Comparison of ENCODE assay signal across 42 mouse cellular contexts in the genomic region with DNA sequence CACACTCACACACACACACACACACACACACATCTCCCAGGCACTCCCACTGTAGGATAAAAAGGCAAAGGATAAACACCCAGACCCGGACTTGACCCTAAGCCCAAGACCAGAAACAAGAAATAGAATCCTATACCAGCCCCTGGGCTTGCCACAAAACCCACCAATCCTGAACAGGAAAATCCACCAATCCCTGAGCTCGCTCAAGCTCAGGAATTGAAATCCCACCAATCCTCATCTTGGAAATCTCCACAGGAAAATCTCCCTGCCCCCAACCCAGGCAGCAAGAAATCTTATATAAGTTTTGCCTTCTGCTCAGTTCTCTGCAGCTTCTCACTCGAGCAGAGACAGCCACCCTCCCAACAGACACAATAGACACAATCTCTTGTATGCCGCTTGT. TPM values are rescaled to one million over a fixed set of nuclear protein-coding genes. Genes with fewer than 3 reads are reported as not detected.
"Had no signal": no experiment of that assay in that cellular context is flagged by ENCODE, and none has a peak within 500 bp of the region (broad histone marks: within the 10 kb centered on the region; RNA-seq: fewer than 3 reads in every experiment).

No protein-coding gene starts in this region.

- H3K36me3 ChIP-seq: heart, embryonic 10.5 days; heart, embryonic 12.5 days; hindbrain, embryonic 10.5 days; hindbrain, embryonic 12.5 days; intestine, embryonic 15.5 days; limb, embryonic 10.5 days; limb, embryonic 12.5 days; liver, embryonic 13.5 days; liver, embryonic 15.5 days had no signal

- H3K4me2 ChIP-seq: heart, embryonic 12.5 days; hindbrain, embryonic 12.5 days; hindbrain, embryonic 14.5 days; intestine, embryonic 15.5 days; limb, embryonic 12.5 days; liver, embryonic 11.5 days; liver, embryonic 13.5 days; liver, embryonic 15.5 days had no signal

- H3K9me3 ChIP-seq: heart, embryonic 10.5 days; heart, embryonic 12.5 days; hindbrain, embryonic 10.5 days; hindbrain, embryonic 12.5 days; intestine, embryonic 15.5 days; limb, embryonic 10.5 days; limb, embryonic 12.5 days; liver, embryonic 13.5 days; liver, embryonic 15.5 days had no signal

- H3K9ac ChIP-seq: heart, embryonic 12.5 days; hindbrain, embryonic 12.5 days; hindbrain, embryonic 14.5 days; intestine, embryonic 15.5 days; limb, embryonic 12.5 days; liver, embryonic 13.5 days; liver, embryonic 15.5 days had no signal

- ATAC-seq: hindbrain, embryonic 16.5 days; inflammation-experienced regulatory T-cells, adult 6 months; intestine, embryonic 15.5 days; intestine, postnatal 0 days had no signal

- H3K27ac ChIP-seq: gastrocnemius, adult 2 months; heart, embryonic 10.5 days; hindbrain, embryonic 10.5 days; hindbrain, embryonic 12.5 days; hindbrain, embryonic 14.5 days; intestine, embryonic 15.5 days; left cerebral cortex, adult 2 months; limb, embryonic 10.5 days; limb, embryonic 12.5 days; liver, embryonic 13.5 days; liver, embryonic 15.5 days had no signal

- DNase-seq: gastrocnemius, adult 2 months; gastrocnemius, postnatal 10 days; gastrocnemius, postnatal 25 days; heart, adult 18-20 months; heart, postnatal 10 days; heart, postnatal 4 days; kidney, adult 18-20 months; kidney, adult 8-10 months; kidney, postnatal 10 days; kidney, postnatal 25 days; liver; liver, embryonic 13.5 days had no signal

- H3K4me1 ChIP-seq: hindbrain, embryonic 12.5 days had no signal

- H3K4me3 ChIP-seq: gastrocnemius, adult 2 months; heart, embryonic 10.5 days; heart, embryonic 12.5 days; hindbrain, embryonic 10.5 days; hindbrain, embryonic 12.5 days; intestine, embryonic 15.5 days; left cerebral cortex, adult 2 months; limb, embryonic 10.5 days; limb, embryonic 12.5 days; liver, embryonic 13.5 days; liver, embryonic 15.5 days had no signal

RNA-seq across cellular contexts. Expression of gene Armc12, which starts 1.5 kb away (rescaled TPM):
- total RNA-seq: gastrocnemius, adult 2 months; gastrocnemius, postnatal 10 days; gastrocnemius, postnatal 25 days; gastrocnemius, postnatal 4 days; granulocyte monocyte progenitor cell, adult 5-6 weeks; heart, adult 18-20 months; heart, adult 8-10 months; heart, postnatal 10 days; heart, postnatal 25 days; heart, postnatal 4 days; layer of hippocampus, adult 18-20 months; layer of hippocampus, adult 8-10 months; layer of hippocampus, postnatal 10 days; layer of hippocampus, postnatal 25 days; left cerebral cortex, adult 2 months; left cerebral cortex, postnatal 14 days; left cerebral cortex, postnatal 36 days had no signal
- polyA plus RNA-seq: heart, embryonic 12.5 days; heart, embryonic 14.5 days; heart, embryonic 16.5 days; hindbrain, embryonic 10.5 days; hindbrain, embryonic 12.5 days; hindbrain, embryonic 14.5 days; hindbrain, embryonic 16.5 days; intestine, embryonic 15.5 days; intestine, postnatal 0 days; kidney, embryonic 14.5 days; kidney, embryonic 16.5 days; large intestine, adult 2 months; limb, embryonic 10.5 days; limb, embryonic 12.5 days; liver, embryonic 11.5 days; liver, embryonic 13.5 days; liver, embryonic 15.5 days had no signal

RNA-seq across cellular contexts. Expression of gene Clpsl2, which starts 20.1 kb away (rescaled TPM):
- total RNA-seq: gastrocnemius, adult 2 months; gastrocnemius, postnatal 10 days; gastrocnemius, postnatal 25 days; gastrocnemius, postnatal 4 days; granulocyte monocyte progenitor cell, adult 5-6 weeks; heart, adult 18-20 months; heart, adult 8-10 months; heart, postnatal 10 days; heart, postnatal 25 days; heart, postnatal 4 days; layer of hippocampus, adult 18-20 months; layer of hippocampus, adult 8-10 months; layer of hippocampus, postnatal 10 days; layer of hippocampus, postnatal 25 days; left cerebral cortex, adult 2 months; left cerebral cortex, postnatal 14 days; left cerebral cortex, postnatal 36 days had no signal
- polyA plus RNA-seq: heart, embryonic 10.5 days; heart, embryonic 12.5 days; heart, embryonic 14.5 days; heart, embryonic 16.5 days; hindbrain, embryonic 10.5 days; hindbrain, embryonic 12.5 days; hindbrain, embryonic 14.5 days; hindbrain, embryonic 16.5 days; inflammation-experienced regulatory T-cells, adult 6 months; intestine, embryonic 15.5 days; intestine, postnatal 0 days; kidney, embryonic 14.5 days; kidney, embryonic 16.5 days; large intestine, adult 2 months; limb, embryonic 10.5 days; limb, embryonic 12.5 days; limb, embryonic 14.5 days; liver, embryonic 11.5 days; liver, embryonic 13.5 days; liver, embryonic 15.5 days had no signal

RNA-seq across cellular contexts. Expression of gene Clps, which starts 31.4 kb away (rescaled TPM):
- total RNA-seq: gastrocnemius, adult 2 months; gastrocnemius, postnatal 10 days; gastrocnemius, postnatal 25 days; gastrocnemius, postnatal 4 days; granulocyte monocyte progenitor cell, adult 5-6 weeks; heart, adult 18-20 months; heart, adult 8-10 months; heart, postnatal 10 days; heart, postnatal 25 days; heart, postnatal 4 days; layer of hippocampus, adult 18-20 months; layer of hippocampus, adult 8-10 months; layer of hippocampus, postnatal 10 days; layer of hippocampus, postnatal 25 days; left cerebral cortex, adult 2 months; left cerebral cortex, postnatal 14 days; left cerebral cortex, postnatal 36 days had no signal
- polyA plus RNA-seq: heart, embryonic 14.5 days; hindbrain, embryonic 10.5 days; hindbrain, embryonic 12.5 days; hindbrain, embryonic 14.5 days; hindbrain, embryonic 16.5 days; inflammation-experienced regulatory T-cells, adult 6 months; kidney, embryonic 14.5 days; kidney, embryonic 16.5 days; limb, embryonic 10.5 days; limb, embryonic 12.5 days had no signal

RNA-seq across cellular contexts. Expression of gene Lhfpl5, which starts 46.3 kb away (rescaled TPM):
- total RNA-seq: gastrocnemius, adult 2 months; gastrocnemius, postnatal 10 days; gastrocnemius, postnatal 25 days; gastrocnemius, postnatal 4 days; granulocyte monocyte progenitor cell, adult 5-6 weeks; heart, adult 18-20 months; heart, adult 8-10 months; heart, postnatal 10 days; heart, postnatal 25 days; heart, postnatal 4 days had no signal
- polyA plus RNA-seq: liver, embryonic 13.5 days had no signal
